ENCODE assay signal across 18 mouse cellular contexts in genomic region chr14:119604327-119604726, GRCm38 (mm10).
A peak's percentile ranks its signal among the peaks of the same experiment; 100 is the strongest.
DNase-seq lines count a peak whose midpoint lies in the region; ATAC-seq lines count a peak whose summit lies in the region.
"Had no signal": no experiment of that assay in that cellular context is flagged by ENCODE, and none has a peak within 500 bp of the region (broad histone marks: within the 10 kb centered on the region; RNA-seq: fewer than 3 reads in every experiment).

No protein-coding gene starts in this region.

- peak; percentile 21 to 22 for DNase-seq in cerebellum, postnatal 14 days
- DNase-seq in layer of hippocampus, adult 11-12 months (ENCODE audit: low spot score): peak; percentile 10
- DNase-seq in layer of hippocampus, postnatal 36 days: no peak
- peak; percentile 5 for DNase-seq in NIH3T3 (ENCODE audit: low read depth)
- no peak for DNase-seq in left cerebral cortex, adult 8-10 months (ENCODE audit: low spot score in 2 of 2)
- DNase-seq in natural killer cell, adult 2 months (ENCODE audit: low spot score in 2 of 2): no peak
- DNase-seq: adrenal gland, postnatal 25 days; cerebellum, adult 11-12 months; gastrocnemius, adult 2 months; retina, postnatal 1 day; thymus, postnatal 36 days had no signal

- no peak for ATAC-seq in cerebellum, adult (ENCODE audit: insufficient number of reproducible peaks, low FRiP score, low TSS enrichment)
- ATAC-seq in stomach, embryonic 15.5 days (ENCODE audit: insufficient read depth, low FRiP score, low read depth): peak; percentile 35; the same call in 1 of the 2 replicates
- ATAC-seq: forebrain, embryonic 13.5 days; inflammation-experienced regulatory T-cells, adult 6 months had no signal

- no peaks in the 10 kb centered on the region for H3K9me3 ChIP-seq in stomach, embryonic 15.5 days
- H3K9me3 ChIP-seq: embryonic facial prominence, embryonic 13.5 days; forebrain, embryonic 13.5 days; heart, embryonic 10.5 days had no signal

- H3K4me1 ChIP-seq in stomach, embryonic 15.5 days: no peaks in the 10 kb centered on the region
- H3K4me1 ChIP-seq: embryonic facial prominence, embryonic 13.5 days; forebrain, embryonic 13.5 days; heart, embryonic 10.5 days had no signal

- no peaks in the 10 kb centered on the region for H3K36me3 ChIP-seq in stomach, embryonic 15.5 days
- H3K36me3 ChIP-seq: embryonic facial prominence, embryonic 13.5 days; heart, embryonic 10.5 days had no signal

- H3K4me2 ChIP-seq in stomach, embryonic 15.5 days: no peak overlapping the region
- H3K4me2 ChIP-seq: embryonic facial prominence, embryonic 13.5 days; forebrain, embryonic 13.5 days; midbrain, embryonic 11.5 days had no signal

- H3K27me3 ChIP-seq in stomach, embryonic 15.5 days (replicated peaks): no peaks in the 10 kb centered on the region
- H3K27me3 ChIP-seq: embryonic facial prominence, embryonic 13.5 days; forebrain, embryonic 13.5 days had no signal

- H3K9ac ChIP-seq in stomach, embryonic 15.5 days: no peak overlapping the region
- H3K9ac ChIP-seq: embryonic facial prominence, embryonic 13.5 days; forebrain, embryonic 13.5 days had no signal

- WGBS in stomach, embryonic 15.5 days: 21% methylated on average over 14 of the region's 14 CpGs

- H3K4me3 ChIP-seq in stomach, embryonic 15.5 days (replicated peaks): no peak overlapping the region
- H3K4me3 ChIP-seq: embryonic facial prominence, embryonic 13.5 days; forebrain, embryonic 13.5 days; gastrocnemius, adult 2 months; heart, embryonic 10.5 days had no signal

- no peak overlapping the region for H3K27ac ChIP-seq in stomach, embryonic 15.5 days
- H3K27ac ChIP-seq: embryonic facial prominence, embryonic 13.5 days; forebrain, embryonic 13.5 days; gastrocnemius, adult 2 months; heart, embryonic 10.5 days had no signal

Comparison
In these comparisons a context has a peak if more than half of its experiments do, and no peak if none do; other contexts are left out.
1. DNase-seq: peak in cerebellum, postnatal 14 days (2 of 2), layer of hippocampus, adult 11-12 months (single experiment) and NIH3T3 (single experiment); none in layer of hippocampus, postnatal 36 days (0 of 2), left cerebral cortex, adult 8-10 months (0 of 2) and natural killer cell, adult 2 months (0 of 2).